Mouse (Mus musculus): Measurements from ENCODE around the gene Gkn1.

- TF ChIP-seq POLR2A (IDR thresholded peaks at IDR 0.05; ENCODE audit: low read depth, low read length) (no peak), CTCF (conservative IDR thresholded peaks at IDR 0.05; ENCODE audit: insufficient read depth, insufficient read length, low read depth, low read length) (no peak)
Observed at GRCm38 (mm10) chr6:87318651-87319050, 32.1 kb downstream of the Gkn1 start.
